Mouse (Mus musculus) midbrain, postnatal 0 days (tissue): ENCODE results near the gene Emp1. TPM values are rescaled to one million over a fixed set of nuclear protein-coding genes. Genes with fewer than 3 reads are reported as not detected.

ENCODE experiments used
- ATAC-seq: fragments of 200-750 bp; cut with Nextera tagmentation; 2 replicates; pipeline ENCODE4 v1.8.0; 2017; ENCODE audit warnings: moderate number of reproducible peaks, mild to moderate bottlenecking, moderate TSS enrichment, moderate library complexity; ENCODE audit not compliant: low FRiP score
- DNase-seq: peaks from one replicate; pipeline ENCODE4 v3.0.0-alpha.2; 2015; ENCODE audit warnings: low spot score
- H3K27ac ChIP-seq: fragments of 300-500 bp; sonication (generic); 2 replicates; pipeline ENCODE4 v1.5.1; 2014; ENCODE audit warnings: low read depth, mild to moderate bottlenecking, low read length, mixed read lengths
- H3K27me3 ChIP-seq: fragments of 300-500 bp; sonication (generic); 2 replicates; pipeline ENCODE4 v1.6.1; 2014; ENCODE audit warnings: low read length, control low read depth, mixed read lengths; ENCODE audit not compliant: insufficient read depth
- H3K36me3 ChIP-seq: fragments of 300-500 bp; sonication (generic); 2 replicates; pipeline ENCODE4 v1.6.1; 2014; ENCODE audit warnings: low read length, control low read depth, mixed read lengths; ENCODE audit not compliant: insufficient read depth
- H3K4me1 ChIP-seq: fragments of 300-500 bp; sonication (generic); 2 replicates; pipeline ENCODE4 v1.6.1; 2014; ENCODE audit warnings: mild to moderate bottlenecking, control low read depth, antibody characterized with exemption, low read length, mixed read lengths; ENCODE audit not compliant: insufficient read depth
- H3K4me2 ChIP-seq: fragments of 300-500 bp; sonication (generic); 2 replicates; pipeline ENCODE4 v1.6.1; 2014; ENCODE audit warnings: low read depth, mild to moderate bottlenecking, low read length, mixed read lengths; ENCODE audit not compliant: poor library complexity, severe bottlenecking
- H3K4me3 ChIP-seq: fragments of 300-500 bp; sonication (generic); 2 replicates; pipeline ENCODE4 v1.5.1; 2014; ENCODE audit warnings: low read depth, mild to moderate bottlenecking, low read length, moderate library complexity
- H3K9ac ChIP-seq: fragments of 300-500 bp; sonication (generic); replicated peaks from 2 replicates; pipeline ENCODE4 v1.6.1; 2014; ENCODE audit warnings: mild to moderate bottlenecking, low read length, moderate library complexity, mixed read lengths; ENCODE audit not compliant: poor library complexity, severe bottlenecking
- H3K9me3 ChIP-seq: fragments of 300-500 bp; sonication (generic); 2 replicates; pipeline ENCODE4 v1.6.1; 2016; ENCODE audit warnings: low read length, control low read depth
- CTCF ChIP-seq: IDR thresholded peaks from 2 replicates; pipeline ENCODE4 v1.5.1; 2016; ENCODE audit warnings: antibody characterized with exemption, mild to moderate bottlenecking
- WGBS: fragments of 180-500 bp; shearing (Covaris S2); extraction: QIAGEN DNeasy Blood & Tissue Kit; methylation state at CpG from one replicate; pipeline ENCODE4 v1.1.7; 2014; 5-methylcytosine and 5-hydroxymethylcytosine counted together
- polyA plus RNA-seq: library from polyadenylated mRNA; unstranded; fragments of >200 nt; fragmentation: Nextera tagmentation; extraction: Ambion mirVana; gene quantifications from 2 replicates; pipeline ENCODE4 v1.2.1, GENCODE M21; 2015
- total RNA-seq: library from RNA; depleted of rRNA; stranded (reverse); fragments of >200 nt; gene quantifications from 2 replicates; pipeline ENCODE4 v1.2.3, GENCODE M21; 2014

The Emp1 gene
- total and polyA plus RNA-seq, 2 experiments from 2014 or later: 5.7 to 26.9 TPM

DNA sequence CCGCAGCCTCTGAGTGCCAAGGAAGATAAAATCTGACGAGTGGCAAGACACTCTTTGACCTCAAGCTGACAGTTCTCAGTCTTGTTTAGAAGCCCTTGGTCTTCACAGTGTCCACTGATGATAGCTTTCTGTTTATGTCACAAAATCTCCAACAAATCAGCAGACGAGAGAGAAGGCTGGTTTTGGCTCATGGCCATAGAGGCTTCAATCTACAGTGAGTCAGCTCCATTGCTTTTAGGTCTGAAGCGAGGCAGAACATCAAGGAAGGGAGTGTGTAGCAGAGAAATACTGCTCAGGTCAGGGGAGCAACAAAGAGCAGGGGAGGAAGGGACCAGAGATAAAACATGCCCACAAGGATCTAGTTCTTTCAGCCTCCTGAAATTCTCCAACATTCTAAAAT, 45.0 kb downstream of the Emp1 start:
- DNase-seq (no peak), ATAC-seq (no peak)
- Histone ChIP-seq H3K4me3 (no peak overlapping the region), H3K4me2 (no peak overlapping the region), H3K4me1 (no peaks in the 10 kb centered on the region), H3K36me3 (no peaks in the 10 kb centered on the region), H3K9ac (no peak overlapping the region), H3K27me3 (no peaks in the 10 kb centered on the region), H3K27ac (no peak overlapping the region), H3K9me3 (no peaks in the 10 kb centered on the region)
- no peak for TF ChIP-seq CTCF
- 74% methylated on average over 4 of the region's 4 CpGs for WGBS

DNA sequence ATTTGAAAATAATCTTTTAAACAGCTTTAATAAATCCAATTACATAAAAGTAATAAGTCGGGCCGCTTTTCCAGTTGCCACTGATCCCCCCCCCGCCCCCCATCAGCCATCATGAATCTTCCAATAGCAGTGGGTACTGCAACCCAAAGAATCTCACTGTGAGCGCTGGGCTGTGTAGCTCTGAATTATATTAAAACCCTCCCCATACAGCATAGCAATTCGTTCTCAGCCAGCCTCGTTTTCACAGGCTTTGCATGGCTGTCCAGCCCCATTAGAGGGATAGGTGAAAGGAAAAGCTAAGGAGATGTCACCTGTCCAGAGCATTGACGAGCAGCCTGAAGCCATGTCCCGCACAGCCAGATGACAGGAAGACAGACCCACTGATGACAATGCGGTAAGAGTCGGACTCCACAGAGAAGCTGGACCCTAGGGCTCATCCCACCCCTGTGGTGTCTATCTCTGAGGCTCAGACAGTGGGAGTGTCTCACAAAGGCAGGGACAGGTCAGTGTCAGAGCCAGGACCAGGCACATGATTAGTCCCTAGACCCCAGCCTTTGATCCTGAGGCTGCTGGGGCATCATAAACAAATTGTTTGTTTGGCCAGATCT, 49.5 kb downstream of the Emp1 start:
- no peak for ATAC-seq
- Histone ChIP-seq H3K9me3 (no peaks in the 10 kb centered on the region), H3K9ac (no peak overlapping the region), H3K4me1 (no peaks in the 10 kb centered on the region), H3K4me2 (no peak overlapping the region), H3K27ac (no peak overlapping the region), H3K4me3 (no peak overlapping the region), H3K36me3 (no peaks in the 10 kb centered on the region), H3K27me3 (no peaks in the 10 kb centered on the region)
- 49% methylated on average over 10 of the region's 10 CpGs for WGBS
- no peak for DNase-seq
- no peak for TF ChIP-seq CTCF

DNA sequence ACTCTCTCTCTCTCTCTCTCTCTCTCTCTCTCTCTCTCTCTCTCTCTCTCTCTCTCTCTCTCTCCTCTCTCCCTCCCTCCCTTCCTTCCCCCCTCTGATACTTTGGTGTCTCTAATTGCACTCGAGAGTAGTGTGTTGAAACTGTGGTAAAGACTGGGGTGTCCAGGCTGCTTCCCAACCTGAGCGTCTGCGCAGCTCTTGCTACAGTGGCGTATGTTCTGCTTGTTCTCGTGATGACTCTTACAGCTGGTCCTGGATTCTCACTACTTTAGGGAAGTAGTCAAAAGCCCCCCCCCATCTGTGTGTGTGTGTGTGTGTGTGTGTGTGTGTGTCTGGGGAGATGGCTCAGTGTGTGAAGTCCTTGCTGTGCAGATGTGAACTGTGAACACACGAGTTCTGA, 50.3 kb downstream of the Emp1 start:
- Histone ChIP-seq H3K4me2 (no peak overlapping the region), H3K27me3 (no peaks in the 10 kb centered on the region), H3K4me1 (no peaks in the 10 kb centered on the region), H3K4me3 (no peak overlapping the region), H3K36me3 (no peaks in the 10 kb centered on the region), H3K27ac (no peak overlapping the region), H3K9ac (no peak overlapping the region), H3K9me3 (no peaks in the 10 kb centered on the region)
- WGBS: 87% methylated on average over 6 of the region's 6 CpGs
- no peak for TF ChIP-seq CTCF
- no peak for ATAC-seq
- DNase-seq: no peak

DNA sequence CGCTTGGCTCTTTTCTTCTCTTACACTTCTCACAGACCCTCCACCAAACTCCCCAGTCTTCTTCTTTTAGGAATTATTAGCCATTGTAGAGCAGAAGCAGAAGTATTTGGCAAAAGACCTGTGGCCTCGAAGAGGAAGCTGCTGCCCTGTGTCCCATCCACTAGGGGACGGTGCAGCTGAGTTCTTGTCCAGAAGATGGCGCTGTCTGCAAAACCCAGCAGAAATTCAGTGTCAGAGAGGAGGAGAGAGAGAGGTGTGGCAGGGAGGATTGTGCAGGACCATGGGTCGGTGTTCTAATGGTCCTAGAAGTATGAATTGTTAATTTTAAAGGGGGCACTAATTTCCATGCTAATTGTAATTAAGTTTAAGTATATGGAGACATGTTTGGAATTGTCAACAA, 55.1 kb downstream of the Emp1 start:
- no peaks in the 10 kb centered on the region for H3K27me3 ChIP-seq
- ATAC-seq: no peak
- DNase-seq: peak; percentile 59
- H3K27ac ChIP-seq: no peak overlapping the region
- H3K9me3 ChIP-seq: no peaks in the 10 kb centered on the region
- WGBS: 35% methylated on average over 5 of the region's 5 CpGs
- peak; percentile 88 for TF ChIP-seq CTCF
- no peaks in the 10 kb centered on the region for H3K4me1 ChIP-seq
- H3K4me3 ChIP-seq: no peak overlapping the region
- no peak overlapping the region for H3K4me2 ChIP-seq
- no peak overlapping the region for H3K9ac ChIP-seq
- H3K36me3 ChIP-seq: no peaks in the 10 kb centered on the region

DNA sequence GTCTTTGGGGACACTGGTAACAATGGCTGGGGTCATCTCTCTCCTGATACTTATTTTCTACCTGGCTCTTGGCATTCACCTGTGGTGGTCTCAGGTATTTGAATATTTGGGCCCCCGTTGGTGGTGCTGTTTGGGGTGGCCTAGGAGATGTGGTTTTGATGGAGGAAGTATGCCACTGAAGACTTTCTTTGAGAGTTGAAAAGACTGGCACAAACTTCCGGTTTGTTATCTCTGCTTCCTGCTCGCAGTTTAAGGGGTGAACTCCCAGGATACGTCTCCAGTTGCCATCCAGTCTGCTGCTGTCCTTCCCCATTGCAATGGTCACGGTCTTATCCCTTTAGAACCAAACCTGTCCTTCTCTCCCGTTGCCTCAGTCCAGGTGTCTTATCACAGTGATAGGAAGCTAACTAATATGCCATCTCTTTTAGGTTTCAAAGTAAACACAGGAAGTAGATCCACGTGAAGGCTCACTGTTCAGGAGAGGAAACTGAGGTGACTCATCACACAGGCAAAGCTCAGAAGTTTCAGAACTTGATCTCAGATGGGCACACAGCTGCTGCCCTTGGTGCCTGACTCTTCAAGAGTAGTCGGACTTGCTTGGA, 56.0 kb downstream of the Emp1 start:
- Histone ChIP-seq H3K9ac (no peak overlapping the region), H3K4me1 (no peaks in the 10 kb centered on the region), H3K4me2 (no peak overlapping the region), H3K9me3 (no peaks in the 10 kb centered on the region), H3K36me3 (no peaks in the 10 kb centered on the region), H3K4me3 (no peak overlapping the region), H3K27ac (no peak overlapping the region), H3K27me3 (no peaks in the 10 kb centered on the region)
- ATAC-seq (no peak), DNase-seq (no peak)
- 91% methylated on average over 8 of the region's 8 CpGs for WGBS
- no peak for TF ChIP-seq CTCF

DNA sequence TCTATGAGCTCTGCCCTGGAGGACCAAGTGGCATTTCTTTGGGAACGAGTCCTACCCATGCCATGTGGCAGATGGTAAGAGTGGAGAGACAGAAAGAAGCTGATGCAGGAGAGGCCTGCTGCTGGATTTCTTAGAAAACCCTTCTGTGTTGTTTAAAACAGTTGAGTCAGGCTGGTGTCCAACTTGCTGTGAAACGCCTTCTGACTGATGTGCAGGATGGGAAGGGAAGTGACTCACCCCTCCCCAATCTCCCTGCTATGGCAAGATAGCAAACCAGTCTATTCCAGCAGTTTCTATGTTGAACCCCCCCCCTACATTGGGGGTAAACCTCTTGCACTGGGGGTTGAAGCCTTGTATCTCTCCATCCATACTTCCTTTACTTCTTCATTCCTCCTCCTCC, 65.9 kb downstream of the Emp1 start:
- TF ChIP-seq CTCF: no peak
- H3K4me3 ChIP-seq: no peak overlapping the region
- 86% methylated on average over 2 of the region's 2 CpGs for WGBS
- no peaks in the 10 kb centered on the region for H3K36me3 ChIP-seq
- ATAC-seq (no peak), DNase-seq (no peak)
- no peaks in the 10 kb centered on the region for H3K9me3 ChIP-seq
- H3K4me2 ChIP-seq: no peak overlapping the region
- no peak overlapping the region for H3K27ac ChIP-seq
- no peaks in the 10 kb centered on the region for H3K4me1 ChIP-seq
- H3K9ac ChIP-seq: no peak overlapping the region
- no peaks in the 10 kb centered on the region for H3K27me3 ChIP-seq
